Mouse (Mus musculus): Measurements from ENCODE around the gene C1qtnf7.

C1qtnf7 gene

DNA sequence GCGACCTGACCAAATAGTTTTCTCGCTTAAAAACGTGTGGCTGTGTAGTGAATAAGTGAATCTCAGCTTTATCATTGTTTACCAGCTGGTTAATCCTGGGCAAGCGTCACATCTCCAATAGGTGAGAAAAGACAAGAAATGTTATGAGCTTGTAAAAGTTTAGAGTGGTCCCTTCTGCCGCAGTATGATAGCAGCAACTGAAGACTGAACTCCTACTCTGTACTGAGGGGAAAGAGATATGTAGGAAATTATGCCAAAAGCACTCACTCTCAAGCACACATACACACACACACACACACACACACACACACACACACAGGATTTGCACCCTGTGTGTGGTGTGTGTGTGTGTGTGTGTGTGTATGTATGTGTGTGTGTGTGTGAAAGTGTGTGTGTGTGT lies 26.2 kb downstream of the C1qtnf7 start:
- DNase-seq = no peak

DNA sequence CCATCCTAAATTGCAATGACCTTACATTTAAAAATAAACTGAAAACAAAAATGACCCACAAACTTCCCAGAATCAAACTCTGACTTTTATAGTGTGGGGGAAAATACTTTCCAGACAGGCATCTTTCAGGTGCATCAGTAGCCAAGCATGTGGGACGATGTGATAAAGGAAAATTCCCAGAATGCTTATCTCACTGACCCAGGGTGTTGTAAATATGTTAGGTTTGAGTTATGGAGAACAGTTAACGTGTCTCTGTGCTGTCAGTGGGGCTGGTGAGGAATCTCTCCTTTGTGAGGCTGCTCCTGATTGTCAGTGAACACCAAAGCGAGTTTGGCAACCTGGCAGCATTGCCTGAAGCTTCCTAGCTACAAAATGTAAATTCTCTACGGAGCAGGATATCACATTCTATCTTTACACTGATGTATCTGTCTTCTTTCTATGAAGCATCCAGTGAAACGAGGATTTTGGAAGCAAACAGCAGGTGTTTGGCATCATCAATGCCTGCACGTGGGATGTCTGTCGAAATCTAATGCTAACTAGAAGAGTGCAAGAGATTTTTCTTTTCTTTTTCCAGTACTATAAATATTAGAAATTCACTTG lies 27.0 kb downstream of the C1qtnf7 start:
- DNase-seq = no peak

DNA sequence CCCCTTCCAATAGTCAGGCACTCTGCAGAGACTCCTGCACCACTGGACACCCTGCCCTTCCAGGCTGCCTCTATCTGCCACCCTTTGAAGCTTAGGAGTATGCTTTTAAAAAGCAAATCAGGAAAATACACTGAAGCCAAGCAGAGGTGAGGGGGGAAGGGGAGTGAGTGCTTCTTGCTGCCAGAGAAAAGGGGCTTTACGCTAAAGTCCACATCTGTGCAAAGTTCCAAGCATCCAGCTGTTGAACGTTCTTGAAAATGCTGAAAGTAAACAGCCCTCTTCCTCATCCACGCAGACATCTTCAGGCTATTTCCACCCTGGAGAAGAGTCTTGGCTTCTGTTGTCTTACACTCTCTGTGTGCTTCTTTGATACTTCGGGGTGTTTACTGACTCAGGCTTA lies 34.6 kb downstream of the C1qtnf7 start:
- DNase-seq = no peak

DNA sequence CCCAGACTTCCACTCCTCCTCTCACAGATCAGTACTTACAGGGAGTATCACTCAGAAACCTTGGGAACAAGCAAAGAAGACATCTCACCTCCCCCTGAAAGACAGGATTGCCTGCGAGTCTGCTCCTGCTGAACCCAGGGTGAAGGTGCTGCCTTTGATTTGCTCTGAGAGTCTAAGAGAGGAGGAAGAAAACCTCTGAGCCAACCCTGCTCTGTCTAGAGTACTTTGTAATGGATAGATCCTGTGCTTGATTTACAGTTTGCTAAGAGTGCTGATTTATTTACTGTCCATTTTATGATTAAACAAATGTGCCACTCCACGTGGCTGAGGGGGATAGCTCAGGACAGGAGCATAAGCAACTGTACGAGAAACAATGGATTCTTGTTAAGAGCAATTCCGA lies 35.1 kb downstream of the C1qtnf7 start:
- no peak for DNase-seq

DNA sequence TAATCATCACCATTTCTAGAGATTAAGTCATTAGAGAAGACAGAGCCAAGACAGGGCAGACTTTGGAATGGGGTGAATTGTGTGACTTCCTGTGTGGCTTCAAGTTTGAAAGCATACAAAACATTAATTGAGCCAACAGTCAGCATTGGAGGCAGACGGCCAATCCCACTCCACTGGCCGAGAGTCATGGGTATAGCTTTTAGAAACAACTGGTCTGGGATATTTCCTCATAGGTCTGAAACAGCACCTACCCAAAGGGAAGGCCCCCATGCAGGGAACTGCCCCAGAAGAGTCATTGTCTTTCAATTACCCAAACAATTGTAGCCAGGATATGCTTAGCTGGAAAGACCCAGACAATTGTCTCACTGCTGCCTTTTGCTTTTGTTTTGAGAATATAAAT lies 39.5 kb downstream of the C1qtnf7 start:
- DNase-seq = no peak

DNA sequence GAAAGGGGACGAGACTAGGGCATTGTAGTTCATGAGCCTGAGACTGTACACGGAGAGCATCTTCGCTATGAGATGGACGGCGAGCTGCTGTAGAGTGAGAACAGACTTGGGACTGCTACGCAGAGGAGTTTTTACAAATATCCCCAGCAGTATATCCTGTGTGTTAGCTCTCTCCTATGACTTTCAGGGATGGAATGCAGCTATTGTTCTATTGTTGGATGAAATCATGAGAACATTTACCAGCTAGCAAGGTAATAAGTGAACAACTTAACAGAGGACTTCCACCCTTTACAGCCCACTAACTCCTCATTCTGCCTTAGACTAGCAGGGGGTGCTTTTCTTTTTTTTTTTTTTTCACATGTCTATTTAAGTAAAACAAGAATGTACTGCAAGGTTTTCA lies 40.1 kb downstream of the C1qtnf7 start:
- no peak for DNase-seq

DNA sequence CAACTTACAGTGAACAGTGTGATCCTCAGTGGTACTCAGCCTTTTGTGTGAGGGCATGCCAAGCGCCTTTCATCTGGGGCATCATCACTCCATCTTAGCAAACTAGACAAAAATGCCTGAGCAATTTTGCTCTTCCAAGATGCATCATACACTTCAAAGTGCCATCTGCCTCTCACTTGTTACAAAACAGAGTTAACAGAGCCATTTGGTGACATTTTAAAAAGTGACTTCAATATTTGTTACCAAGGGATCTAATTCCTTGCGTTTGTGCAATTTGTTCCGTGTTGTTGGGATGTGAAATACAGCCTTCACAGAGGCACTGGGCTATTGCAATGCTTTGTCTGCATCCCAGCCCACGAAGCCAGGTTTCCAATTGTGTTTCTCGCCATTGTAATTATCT lies 42.1 kb downstream of the C1qtnf7 start:
- DNase-seq = no peak

DNA sequence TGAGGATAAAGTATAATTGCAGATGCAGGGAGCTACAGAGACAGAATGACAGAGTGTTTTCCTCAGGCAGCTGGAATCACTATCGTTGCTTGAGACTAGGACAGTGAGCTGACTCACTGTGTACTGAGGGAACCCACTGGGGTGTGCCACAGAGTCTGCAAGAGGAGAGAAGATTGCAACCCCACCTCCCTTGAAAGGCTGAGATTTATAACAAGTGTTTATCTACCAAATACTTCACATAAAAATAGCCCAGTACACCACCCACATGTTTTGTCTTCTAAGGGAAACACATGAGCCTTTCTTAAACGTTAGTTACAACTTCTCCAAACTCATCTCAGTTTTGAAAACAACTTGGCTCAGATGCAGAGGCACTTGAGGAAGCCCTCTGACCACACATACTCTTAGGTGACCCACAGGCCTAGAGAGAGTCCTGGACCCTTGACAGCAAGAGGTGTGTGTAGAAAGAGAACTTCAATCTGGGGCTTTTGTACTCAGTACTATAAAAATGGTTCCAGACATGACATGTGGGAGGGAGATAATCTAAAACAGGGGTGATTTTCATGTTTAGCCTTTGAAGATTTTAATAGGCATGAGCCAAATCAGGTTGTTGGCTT lies 46.4 kb downstream of the C1qtnf7 start:
- no peak for DNase-seq

DNA sequence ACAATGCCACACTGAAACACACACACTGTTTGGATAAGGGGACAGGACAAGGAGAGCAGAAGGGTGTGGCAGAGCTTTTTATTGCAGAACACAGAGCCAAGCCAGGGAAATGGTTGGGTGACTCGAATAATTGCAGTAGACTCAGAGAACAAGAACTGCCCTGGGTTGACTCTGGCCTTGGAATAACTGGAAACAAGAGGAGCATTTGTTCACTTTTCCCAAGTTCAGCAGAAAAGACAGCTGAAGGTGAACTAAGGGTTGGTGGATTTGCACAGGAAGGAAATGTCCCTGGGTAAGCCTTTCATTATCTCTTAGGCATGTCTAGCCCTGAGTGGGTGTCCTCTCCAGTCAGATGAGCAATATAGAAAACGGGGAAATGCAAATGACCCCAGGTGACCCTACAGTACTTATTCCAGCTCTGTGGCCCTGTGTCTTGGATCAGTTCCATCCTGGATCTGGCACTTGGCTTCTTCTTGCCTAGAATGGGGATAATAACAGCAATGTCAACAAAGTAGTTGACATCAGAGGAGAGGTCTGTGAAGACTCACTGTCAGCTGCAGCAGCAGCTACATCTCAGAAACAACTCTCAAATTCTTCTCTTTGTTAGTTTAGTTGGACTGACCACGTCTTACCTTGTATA lies 54.5 kb downstream of the C1qtnf7 start:
- no peak for DNase-seq

DNA sequence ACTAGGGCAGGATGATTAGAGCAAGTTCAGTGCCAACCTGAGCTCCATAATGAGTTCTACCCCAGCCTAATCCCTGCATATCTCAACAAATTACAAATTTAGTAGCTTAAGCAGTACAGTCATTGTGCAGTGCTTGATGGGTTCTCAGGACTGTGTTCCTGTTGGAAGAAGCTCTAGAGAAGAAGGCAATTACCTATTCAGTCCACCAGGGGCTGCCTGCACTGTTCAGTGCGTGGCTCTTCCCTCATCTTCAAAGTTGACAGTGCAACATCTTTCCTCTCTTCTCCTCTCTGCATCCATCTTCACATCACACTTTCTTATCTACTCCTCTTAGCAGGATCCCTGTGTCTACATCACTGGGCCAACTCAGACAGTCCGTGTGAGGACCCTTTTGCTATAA lies 67.5 kb downstream of the C1qtnf7 start:
- DNase-seq = no peak

DNA sequence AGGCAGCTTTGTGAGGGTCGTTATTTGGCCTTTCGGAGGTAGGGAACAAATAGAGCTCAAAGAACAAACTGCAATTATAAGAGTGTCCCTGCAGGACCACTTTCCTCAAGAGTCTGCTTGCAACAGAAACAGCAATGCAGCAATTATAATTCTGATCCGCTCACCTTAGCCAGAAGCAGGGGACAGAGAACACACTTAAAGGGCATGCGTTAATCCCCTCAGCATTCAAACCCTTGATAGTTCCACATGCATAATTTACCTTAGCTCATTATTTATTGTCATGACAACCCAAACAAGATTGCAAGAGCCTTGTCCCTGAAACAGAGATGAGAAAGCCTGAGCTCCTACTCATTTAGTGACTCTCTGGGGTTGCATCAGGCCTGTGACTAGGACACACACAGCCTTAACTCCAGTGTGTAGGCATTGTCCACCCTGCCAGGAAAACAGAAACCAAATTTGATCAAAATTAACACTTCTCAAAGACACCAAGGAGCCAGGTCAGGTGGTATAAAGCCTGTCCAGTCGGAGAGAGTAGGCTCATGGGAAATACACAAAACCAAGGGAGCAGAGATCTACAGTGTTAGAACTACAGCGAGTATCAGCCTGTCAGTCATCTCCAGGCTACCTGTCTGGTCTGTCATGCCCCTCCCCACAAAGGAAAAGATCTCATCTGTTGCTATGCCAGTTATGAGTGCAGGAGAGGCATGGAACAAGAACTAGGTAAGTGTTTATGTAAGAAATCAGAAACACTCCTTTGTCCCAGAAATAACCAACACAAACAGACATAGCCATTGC lies 68.2 kb downstream of the C1qtnf7 start:
- no peak for DNase-seq

DNA sequence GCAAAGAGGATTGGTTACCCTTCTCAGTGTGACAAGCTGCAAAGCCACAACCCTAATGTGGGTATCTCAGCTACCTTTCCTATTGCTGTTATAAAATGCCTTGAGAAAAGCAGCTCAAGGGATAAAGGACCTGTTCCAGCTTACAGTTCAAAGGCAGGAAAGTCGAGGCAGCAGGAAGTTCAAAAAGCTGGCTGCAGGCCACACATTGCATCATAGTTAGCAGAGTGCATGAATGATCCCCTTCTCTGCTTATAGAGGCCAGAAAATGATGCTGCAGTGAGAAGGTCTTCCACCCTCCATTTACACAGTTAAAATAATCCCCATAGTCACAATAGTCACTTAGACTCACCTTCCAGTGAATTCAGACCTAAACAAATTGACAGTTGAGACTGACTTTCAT lies 69.1 kb downstream of the C1qtnf7 start:
- no peak for DNase-seq

DNA sequence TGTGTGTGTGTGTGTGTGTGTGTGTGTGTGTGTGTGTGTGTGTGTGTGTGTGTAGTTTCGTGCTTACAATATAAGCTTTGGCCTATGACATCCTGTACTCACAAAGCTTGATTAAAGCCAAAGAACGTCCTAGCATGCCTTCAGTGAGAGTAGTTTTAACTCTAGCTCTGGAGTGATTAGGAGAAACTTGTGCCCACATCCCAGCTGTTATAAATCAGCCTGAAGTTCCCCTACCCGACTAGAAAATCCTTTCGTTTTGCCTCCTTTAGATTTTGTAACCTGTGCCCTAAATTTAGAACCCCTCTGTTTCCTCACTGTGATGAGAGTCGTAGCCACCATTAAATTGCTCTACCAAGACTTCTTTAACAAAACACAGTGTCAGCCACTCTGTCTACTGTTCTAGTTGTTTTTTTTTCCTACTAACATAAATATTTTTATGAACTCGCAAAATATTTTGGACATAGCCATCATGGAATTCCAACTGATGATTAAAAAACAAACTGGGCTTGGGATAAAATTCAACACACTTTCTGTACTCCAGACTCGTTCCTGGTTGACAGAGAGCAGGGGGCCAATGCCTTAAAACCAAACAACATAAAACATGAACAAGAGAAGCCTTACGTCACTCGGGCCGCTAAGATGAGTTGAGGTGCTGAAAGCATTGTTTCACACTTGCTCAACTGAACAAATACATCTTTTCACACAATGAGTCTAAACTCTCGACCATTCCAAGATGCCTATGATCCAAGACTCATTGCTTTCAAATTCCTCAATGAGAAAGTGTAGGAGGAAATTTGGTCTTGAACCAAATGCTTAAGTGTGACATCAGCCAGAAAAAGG lies 70.3 kb downstream of the C1qtnf7 start:
- DNase-seq = no peak

DNA sequence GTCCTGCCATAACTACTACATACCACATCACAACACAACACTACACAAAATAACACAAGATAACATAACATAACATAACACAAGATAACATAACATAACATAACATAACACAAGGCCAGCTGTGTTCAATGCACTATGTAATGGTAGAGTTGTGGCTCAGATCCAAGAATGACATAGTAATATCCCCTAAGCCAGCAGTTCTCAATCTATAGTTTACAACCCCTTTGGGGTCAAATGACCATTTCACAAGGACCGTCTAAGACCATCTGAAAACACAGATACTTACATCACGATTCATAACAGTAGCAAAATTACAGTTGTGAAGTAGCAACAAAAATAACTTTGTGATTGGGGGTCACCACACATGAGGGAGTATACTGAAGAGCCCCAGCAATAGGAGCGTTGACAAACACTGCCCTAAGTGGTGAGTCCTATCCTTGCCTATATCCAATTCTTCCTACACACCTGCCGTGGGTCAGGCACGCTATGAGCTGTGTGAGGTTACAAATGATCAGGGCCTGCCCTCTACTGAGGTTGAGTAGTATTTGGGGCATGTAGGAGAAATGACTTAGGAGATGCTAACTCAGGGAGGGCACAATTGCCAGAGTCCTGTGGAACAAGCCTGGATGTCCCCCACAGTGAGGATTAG lies 73.6 kb downstream of the C1qtnf7 start:
- DNase-seq = no peak

DNA sequence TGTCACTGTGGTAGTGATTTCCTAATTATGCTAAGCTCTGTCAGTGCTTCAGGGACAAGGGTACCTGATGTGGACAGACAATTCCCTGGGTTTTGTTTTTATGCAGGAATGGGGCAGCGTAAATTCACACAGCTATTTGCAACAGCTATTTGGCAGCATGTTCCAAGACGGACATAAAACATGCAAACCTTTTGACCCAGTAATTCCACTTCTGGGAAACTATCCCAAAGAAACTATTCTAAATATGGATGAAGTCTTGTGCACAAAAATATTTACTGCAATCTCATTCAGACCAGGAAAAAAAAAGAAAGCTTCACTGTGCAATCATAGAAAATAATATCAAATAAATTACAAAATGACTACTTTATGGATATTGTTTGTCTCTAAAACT lies 74.1 kb downstream of the C1qtnf7 start:
- no peak for DNase-seq

DNA sequence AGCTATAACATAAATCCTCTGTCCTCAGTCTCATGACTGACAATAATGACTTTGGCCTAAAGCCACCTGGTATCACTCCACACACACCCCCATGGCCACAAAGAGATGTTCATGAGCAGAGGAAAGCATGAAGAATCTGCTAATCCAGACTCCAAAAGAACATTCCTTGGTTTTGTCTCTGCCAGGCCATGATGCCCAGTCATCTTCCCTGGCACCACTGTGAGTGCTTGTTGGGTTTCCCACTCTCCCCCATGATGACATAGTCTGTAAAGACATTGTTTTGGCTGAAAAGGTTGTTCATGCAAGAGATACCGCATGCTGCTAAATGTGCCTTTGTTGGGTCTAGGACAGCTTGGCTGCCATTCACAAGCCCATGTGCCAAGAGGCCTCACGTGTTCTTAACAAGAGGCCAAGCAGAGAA lies 75.0 kb downstream of the C1qtnf7 start:
- DNase-seq = no peak

DNA sequence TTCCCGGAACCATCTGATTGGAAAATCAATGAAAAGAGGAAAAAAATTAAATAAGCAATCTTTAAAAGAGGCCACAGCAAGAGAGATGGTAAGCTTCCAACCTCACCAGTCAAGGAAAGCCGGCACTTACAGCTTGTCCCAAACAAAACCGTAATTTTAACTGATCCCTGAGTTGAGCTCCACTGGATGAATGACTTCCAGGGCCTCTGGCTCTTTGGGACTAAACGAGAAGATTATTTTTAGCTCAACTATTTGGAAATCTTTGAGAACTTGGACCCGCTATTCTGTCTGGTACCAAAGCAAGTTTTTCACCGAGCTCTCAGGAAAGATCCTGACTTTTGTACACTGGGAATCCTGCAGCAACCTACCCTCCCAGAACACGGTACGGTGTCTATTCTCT lies 86.3 kb downstream of the C1qtnf7 start:
- no peak for DNase-seq

DNA sequence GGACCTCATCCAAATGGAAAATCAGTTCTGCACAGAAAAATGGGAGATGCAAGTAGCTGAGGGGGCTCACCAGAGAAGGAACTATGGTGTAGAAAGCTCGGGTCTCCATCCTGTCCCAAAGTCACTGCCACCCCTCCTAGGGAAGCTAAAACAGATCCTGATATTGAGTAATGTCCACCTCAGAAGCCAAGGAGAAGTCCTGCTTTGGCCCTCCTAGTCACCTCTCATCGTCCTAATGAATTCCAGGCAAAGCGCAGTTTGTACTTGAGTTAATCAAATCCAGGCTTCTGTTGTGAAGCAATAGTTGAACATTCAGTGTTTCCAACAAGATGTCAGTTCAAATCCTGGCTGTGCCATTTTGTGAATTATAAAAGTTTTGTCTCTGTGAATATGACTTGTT lies 87.2 kb downstream of the C1qtnf7 start:
- no peak for DNase-seq

DNA sequence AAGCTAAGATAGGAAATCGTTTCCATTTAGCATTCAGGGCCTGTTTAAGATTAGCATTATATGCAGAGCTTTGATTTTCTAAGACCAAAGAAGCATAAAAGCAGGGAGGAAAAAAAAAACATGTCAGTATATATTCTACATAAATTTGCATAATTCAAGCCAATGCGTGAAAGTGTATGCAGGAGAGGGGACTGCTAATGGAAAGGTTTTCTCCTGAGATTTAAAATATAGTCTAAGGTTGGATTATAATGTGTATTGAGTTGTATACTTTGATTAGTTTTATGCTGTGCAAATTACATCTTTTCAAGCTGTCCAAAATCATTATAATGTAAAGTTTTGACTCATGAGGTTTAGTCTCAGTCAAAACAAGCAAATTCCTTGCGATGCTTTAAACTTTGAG lies 88.2 kb downstream of the C1qtnf7 start:
- no peak for DNase-seq

DNA sequence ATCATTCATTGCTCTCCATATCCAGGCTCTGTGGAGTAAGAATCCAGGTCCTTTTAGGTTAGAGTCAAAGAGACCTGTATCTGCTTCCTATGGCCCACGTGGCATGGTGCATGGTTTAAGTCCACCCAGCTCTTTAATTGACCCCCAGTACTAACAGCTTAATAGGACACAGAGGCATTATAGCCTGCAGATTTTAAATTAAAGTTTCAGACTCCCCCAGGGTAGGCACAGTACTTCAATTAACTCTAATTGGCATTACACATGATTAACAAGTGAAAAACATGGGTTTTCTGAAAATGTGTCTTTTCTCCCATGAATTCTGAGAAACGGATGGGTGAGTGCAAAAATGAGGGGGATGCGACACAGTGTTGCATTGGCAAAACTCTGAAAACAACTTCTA lies 92.7 kb downstream of the C1qtnf7 start:
- no peak for DNase-seq

DNA sequence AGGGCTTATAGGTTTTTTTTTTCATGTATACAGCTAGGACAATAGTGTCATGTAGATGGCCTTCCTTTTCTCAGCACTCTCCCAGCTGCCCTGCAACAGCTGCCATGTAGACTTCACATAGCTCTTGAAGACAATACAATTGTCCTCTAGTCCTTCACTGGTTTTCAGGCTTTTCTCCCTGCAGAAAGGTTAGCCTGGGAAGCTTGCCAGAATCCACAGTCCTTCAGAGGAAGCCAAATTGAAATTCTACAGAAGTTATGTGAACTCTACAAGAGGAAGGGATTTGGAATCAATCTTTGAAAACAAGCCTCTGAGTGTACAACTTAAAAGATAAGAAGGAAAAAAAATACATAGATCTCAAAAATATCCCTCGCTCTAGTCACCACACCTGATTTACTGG lies 94.4 kb downstream of the C1qtnf7 start:
- DNase-seq = no peak

DNA sequence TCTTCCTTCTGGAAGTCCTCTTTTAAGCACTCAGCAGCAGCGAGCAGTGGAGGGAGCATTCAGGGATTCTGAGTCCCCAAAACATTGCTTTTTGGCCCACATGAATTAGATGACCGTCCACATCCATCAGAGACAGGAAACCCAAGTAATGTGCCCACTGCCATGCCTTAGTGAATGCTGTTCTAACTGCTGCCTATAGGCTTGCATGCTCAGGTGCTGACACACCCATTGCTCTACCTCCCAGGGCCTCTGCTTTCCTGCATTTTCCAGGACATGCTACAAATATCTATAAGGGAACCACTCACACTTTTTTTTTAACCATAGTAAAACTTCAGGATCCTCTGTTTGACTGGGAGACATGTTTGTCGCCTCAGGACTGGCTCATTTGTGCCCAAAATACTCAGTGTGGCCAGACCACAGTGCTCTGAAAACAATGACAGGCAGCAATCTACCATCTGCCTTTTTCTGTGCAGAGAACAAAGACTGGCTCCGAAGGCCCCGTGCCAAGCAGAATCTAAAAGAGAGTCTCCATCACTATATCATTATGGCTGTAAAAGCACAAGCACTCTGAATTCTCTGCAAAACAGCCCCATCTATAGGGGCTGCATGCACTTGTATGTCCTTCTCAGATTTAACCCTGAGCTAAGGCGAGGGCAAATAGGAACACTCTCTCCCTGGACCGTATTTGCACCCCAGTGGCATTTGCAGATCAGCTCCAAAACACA lies 106.4 kb downstream of the C1qtnf7 start:
- no peak for DNase-seq
